In genomic region chr8:110965594-110965993, GRCm38 (mm10) we compare ENCODE assay signal across 7 mouse cellular contexts. TPM values are rescaled to one million over a fixed set of nuclear protein-coding genes. Genes with fewer than 3 reads are reported as not detected.
DNase-seq lines count a peak whose midpoint lies in the region; ATAC-seq and TF ChIP-seq lines count a peak whose summit lies in the region.

No protein-coding gene starts in this region.

- peaks cover 0 to 15% of the 10 kb centered on the region in 2 experiments; a peak in 2 of 4 replicates for H3K36me3 ChIP-seq in MEL (ENCODE audit: control insufficient read depth in 1 of 2, insufficient read depth in 2 of 2, low read length in 2 of 2)
- peaks cover 40% of the 10 kb centered on the region for H3K36me3 ChIP-seq in embryonic facial prominence, embryonic 15.5 days
- H3K36me3 ChIP-seq in heart, embryonic 16.5 days (ENCODE audit: control insufficient read depth, insufficient read depth): peaks cover 20% of the 10 kb centered on the region
- H3K36me3 ChIP-seq in myocyte (ENCODE audit: control insufficient read depth, insufficient read depth): peaks cover 45% of the 10 kb centered on the region
- H3K36me3 ChIP-seq in midbrain, embryonic 11.5 days (ENCODE audit: control insufficient read depth, insufficient read depth, low read length): no peaks in the 10 kb centered on the region

- H3K27me3 ChIP-seq in MEL (ENCODE audit: control insufficient read depth in 1 of 2, insufficient read depth in 2 of 2, low read length in 2 of 2) (no peaks in the 10 kb centered on the region), myocyte (ENCODE audit: control insufficient read depth, insufficient read depth, insufficient read length) (no peaks in the 10 kb centered on the region)
- no peaks in the 10 kb centered on the region for H3K27me3 ChIP-seq in embryonic facial prominence, embryonic 15.5 days
- no peaks in the 10 kb centered on the region for H3K27me3 ChIP-seq in heart, embryonic 16.5 days (ENCODE audit: control insufficient read depth, insufficient read depth, low read length)
- no peaks in the 10 kb centered on the region for H3K27me3 ChIP-seq in midbrain, embryonic 11.5 days (ENCODE audit: control insufficient read depth, insufficient read depth, low read length)

- TF ChIP-seq CTCF in MEL (IDR thresholded peaks at IDR 0.05 in 2 of 3, conservative IDR thresholded peaks at IDR 0.05 in 1 of 3; ENCODE audit: control insufficient read depth in 1 of 3, insufficient read depth in 1 of 3, low read depth in 2 of 3, low read length in 3 of 3, poor library complexity in 1 of 3, severe bottlenecking in 1 of 3): no peak; a peak in 1 of 6 replicates

- H3K79me2 ChIP-seq in MEL (ENCODE audit: control insufficient read depth, insufficient read depth, low read length, poor library complexity): no peaks in the 10 kb centered on the region
- H3K79me2 ChIP-seq in myocyte (ENCODE audit: control insufficient read depth, insufficient read depth): no peaks in the 10 kb centered on the region

- TF ChIP-seq RAD21 in MEL (IDR thresholded peaks at IDR 0.05; ENCODE audit: low read depth, low read length): no peak

- peak; percentile 47; the same call in 1 of the 2 replicates for ATAC-seq in embryonic facial prominence, embryonic 15.5 days (ENCODE audit: insufficient number of reproducible peaks, low FRiP score, low TSS enrichment, low read depth)
- peak; percentile 81 for ATAC-seq in heart, embryonic 16.5 days (replicated peaks; ENCODE audit: extremely low read depth, insufficient read depth, low FRiP score)
- ATAC-seq in midbrain, embryonic 11.5 days (ENCODE audit: low FRiP score): no peak

- peak; percentile 90 for DNase-seq in MEL (ENCODE audit: low read depth, low spot score)
- peak; percentile 50 for DNase-seq in ZHBTc4 (ENCODE audit: low read depth, low spot score)
- DNase-seq in layer of hippocampus, postnatal 10 days (ENCODE audit: low spot score in 2 of 2): peak; percentile 33 to 43
- no peak for DNase-seq in midbrain, embryonic 11.5 days (ENCODE audit: low spot score, missing footprints)

- H3ac ChIP-seq in myocyte (ENCODE audit: control insufficient read depth, insufficient read length): no peak overlapping the region

- 0 out of 2 replicates have a peak overlapping the region, but pooled peaks have one; percentile 15 for H3K27ac ChIP-seq in MEL (ENCODE audit: control insufficient read depth, low read depth, low read length)
- H3K27ac ChIP-seq in embryonic facial prominence, embryonic 15.5 days (replicated peaks): no peak overlapping the region
- peak overlapping the region; percentile 43 for H3K27ac ChIP-seq in heart, embryonic 16.5 days (ENCODE audit: low read length)
- no peak overlapping the region for H3K27ac ChIP-seq in midbrain, embryonic 11.5 days (ENCODE audit: low read depth, low read length)

- H3K9me3 ChIP-seq in MEL (replicated peaks; ENCODE audit: insufficient read depth, low read length): no peaks in the 10 kb centered on the region
- no peaks in the 10 kb centered on the region for H3K9me3 ChIP-seq in embryonic facial prominence, embryonic 15.5 days (replicated peaks)
- no peaks in the 10 kb centered on the region for H3K9me3 ChIP-seq in heart, embryonic 16.5 days (replicated peaks; ENCODE audit: control insufficient read depth, low read length)
- H3K9me3 ChIP-seq in midbrain, embryonic 11.5 days (ENCODE audit: control insufficient read depth, low read length): no peaks in the 10 kb centered on the region

- H3K4me1 ChIP-seq in MEL (ENCODE audit: control insufficient read depth in 1 of 2, insufficient read depth in 2 of 2, low read length in 2 of 2): peaks cover 4 to 18% of the 10 kb centered on the region in 2 experiments
- H3K4me1 ChIP-seq in embryonic facial prominence, embryonic 15.5 days: peaks cover 19% of the 10 kb centered on the region
- peaks cover 20% of the 10 kb centered on the region for H3K4me1 ChIP-seq in heart, embryonic 16.5 days (ENCODE audit: control insufficient read depth, insufficient read depth, low read length)
- H3K4me1 ChIP-seq in midbrain, embryonic 11.5 days (ENCODE audit: control insufficient read depth, insufficient read depth, low read length): peaks cover under 1% of the 10 kb centered on the region

- no peak for TF ChIP-seq POLR2A in MEL (IDR thresholded peaks at IDR 0.05; ENCODE audit: control insufficient read depth in 1 of 2, insufficient read depth in 1 of 2, low read depth in 1 of 2, low read length in 2 of 2, poor library complexity in 1 of 2)
- TF ChIP-seq POLR2A in myocyte (IDR thresholded peaks at IDR 0.05; ENCODE audit: insufficient read length, low read depth): peak; percentile 17

- no peak overlapping the region for H3K4me3 ChIP-seq in MEL (ENCODE audit: control insufficient read depth in 1 of 2, insufficient read depth in 1 of 2, low read depth in 2 of 2, low read length in 2 of 2)
- H3K4me3 ChIP-seq in embryonic facial prominence, embryonic 15.5 days (replicated peaks): no peak overlapping the region
- no peak overlapping the region for H3K4me3 ChIP-seq in heart, embryonic 16.5 days (ENCODE audit: low read length)
- H3K4me3 ChIP-seq in myocyte: no peak overlapping the region
- H3K4me3 ChIP-seq in midbrain, embryonic 11.5 days (ENCODE audit: low read depth, low read length): no peak overlapping the region

- no peak overlapping the region for H3K9ac ChIP-seq in MEL (ENCODE audit: control insufficient read depth, low read depth, low read length, poor library complexity, severe bottlenecking)
- H3K9ac ChIP-seq in embryonic facial prominence, embryonic 15.5 days: no peak overlapping the region
- no peak overlapping the region for H3K9ac ChIP-seq in heart, embryonic 16.5 days (ENCODE audit: low read length)
- no peak overlapping the region for H3K9ac ChIP-seq in midbrain, embryonic 11.5 days (ENCODE audit: low read length)

- TF ChIP-seq EP300 in MEL (IDR thresholded peaks at IDR 0.05; ENCODE audit: low read depth in 1 of 2, low read length in 2 of 2): peak; percentile 60 to 76; a peak in 3 of 4 replicates

- H3K4me2 ChIP-seq in embryonic facial prominence, embryonic 15.5 days (replicated peaks): no peak overlapping the region
- peak overlapping the region; percentile 26; the same call in 1 of the 2 replicates for H3K4me2 ChIP-seq in heart, embryonic 16.5 days (ENCODE audit: low read depth, low read length)
- peak overlapping the region; percentile 40 for H3K4me2 ChIP-seq in myocyte (ENCODE audit: low read depth)
- no peak overlapping the region for H3K4me2 ChIP-seq in midbrain, embryonic 11.5 days

- 31% methylated on average over 7 of the region's 7 CpGs for WGBS in embryonic facial prominence, embryonic 15.5 days
- WGBS in heart, embryonic 16.5 days: 10% methylated on average over 7 of the region's 7 CpGs
- 78% methylated on average over 7 of the region's 7 CpGs for WGBS in midbrain, embryonic 11.5 days

TF ChIP-seq in MEL, 35 proteins besides CTCF, POLR2A, EP300 and RAD21 (continues in another document):
- TF ChIP-seq GABPA (IDR thresholded peaks at IDR 0.05; ENCODE audit: low read depth, low read length) (no peak), CHD2 (IDR thresholded peaks at IDR 0.05; ENCODE audit: low read length) (no peak), USF2 (IDR thresholded peaks at IDR 0.05; ENCODE audit: borderline replicate concordance in 1 of 2, insufficient read depth in 1 of 2, low read depth in 1 of 2, low read length in 2 of 2) (no peak), ZNF384 (IDR thresholded peaks at IDR 0.05; ENCODE audit: low read depth, low read length) (no peak), KAT2A (conservative IDR thresholded peaks at IDR 0.05; ENCODE audit: low read depth, low read length) (no peak), MAX (IDR thresholded peaks at IDR 0.05; ENCODE audit: low read length) (0 out of 2 replicates have a peak, but pooled peaks have one; percentile 6), UBTF (IDR thresholded peaks at IDR 0.05; ENCODE audit: borderline replicate concordance, insufficient read depth, low read depth, low read length) (no peak), MAFK (IDR thresholded peaks at IDR 0.05; ENCODE audit: borderline replicate concordance, low read depth, low read length) (no peak)

TF ChIP-seq in myocyte, 11 proteins besides CTCF, POLR2A, EP300 and RAD21:
- TF ChIP-seq MYOG (IDR thresholded peaks at IDR 0.05; ENCODE audit: control insufficient read depth in 1 of 3, insufficient read depth in 1 of 3, insufficient read length in 2 of 3, low read depth in 2 of 3) (peak in 1 of 3 experiments; percentile 42), MAX (IDR thresholded peaks at IDR 0.05; ENCODE audit: low read depth) (no peak), TCF3 (IDR thresholded peaks at IDR 0.05; ENCODE audit: insufficient read length, low read depth) (no peak), MYOD1 (IDR thresholded peaks at IDR 0.05; ENCODE audit: control insufficient read depth in 1 of 3, insufficient read length in 2 of 3, low read depth in 2 of 3) (no peak), CEBPB (IDR thresholded peaks at IDR 0.05; ENCODE audit: insufficient read depth, poor library complexity, severe bottlenecking) (no peak), TCF12 (IDR thresholded peaks at IDR 0.05; ENCODE audit: insufficient read depth, poor library complexity, severe bottlenecking) (no peak), E2F4 (IDR thresholded peaks at IDR 0.05; ENCODE audit: insufficient read depth) (no peak), SRF (IDR thresholded peaks at IDR 0.05; ENCODE audit: control insufficient read depth, insufficient read length, low read depth) (no peak)

RNA-seq across cellular contexts. Expression of gene Ddx19a, which starts 32.0 kb away (rescaled TPM):
- total RNA-seq in MEL (2012; rRNA removed): 17.0 and 17.3 TPM in 2 replicates
- polyA plus RNA-seq in MEL (2012; ENCODE audit: insufficient read depth in 1 of 2, insufficient read length in 2 of 2, low read depth in 1 of 2, low replicate concordance in 2 of 2, missing spikeins in 1 of 2): 100 to 1,000 TPM in 1 of 2 experiments, 10 to 100 TPM in 1; 59.0 to 168 TPM
- 13.7 and 15.7 TPM in 2 replicates for polyA plus RNA-seq in embryonic facial prominence, embryonic 15.5 days (2015; fragmentation: Nextera tagmentation; extraction: Ambion mirVana)
- polyA plus RNA-seq in heart, embryonic 16.5 days (2015; fragmentation: Nextera tagmentation; extraction: Ambion mirVana): 8.4 and 10.3 TPM in 2 replicates
- 10 to 100 TPM; 36.8 to 41.6 TPM for total RNA-seq in layer of hippocampus, postnatal 10 days (2021)
- polyA plus RNA-seq in myocyte (2012; fragmentation: generic; extraction: Trizol): 32.5 TPM
- polyA plus RNA-seq in midbrain, embryonic 11.5 days (2014; fragmentation: Nextera tagmentation; extraction: Ambion mirVana): 32.8 and 33.4 TPM in 2 replicates

RNA-seq across cellular contexts. Expression of gene St3gal2, which starts 45.9 kb away (rescaled TPM):
- 4.0 and 5.2 TPM in 2 replicates for total RNA-seq in MEL (2012; rRNA removed)
- 10 to 100 TPM in 1 of 2 experiments, not detected in 1; 18.0 TPM for polyA plus RNA-seq in MEL (2012; ENCODE audit: insufficient read depth in 1 of 2, insufficient read length in 2 of 2, low read depth in 1 of 2, low replicate concordance in 2 of 2, missing spikeins in 1 of 2)
- polyA plus RNA-seq in embryonic facial prominence, embryonic 15.5 days (2015; fragmentation: Nextera tagmentation; extraction: Ambion mirVana): 32.6 and 34.8 TPM in 2 replicates
- 14.5 and 15.4 TPM in 2 replicates for polyA plus RNA-seq in heart, embryonic 16.5 days (2015; fragmentation: Nextera tagmentation; extraction: Ambion mirVana)
- total RNA-seq in layer of hippocampus, postnatal 10 days (2021): 10 to 100 TPM; 84.2 to 88.2 TPM
- polyA plus RNA-seq in myocyte (2012; fragmentation: generic; extraction: Trizol): 39.7 TPM
- polyA plus RNA-seq in midbrain, embryonic 11.5 days (2014; fragmentation: Nextera tagmentation; extraction: Ambion mirVana): 11.2 and 11.3 TPM in 2 replicates

Comparison
In these comparisons a context has a peak if more than half of its experiments do, and no peak if none do; other contexts are left out.
1. H3K27ac ChIP-seq: peak in MEL (single experiment) and heart, embryonic 16.5 days (single experiment); none in embryonic facial prominence, embryonic 15.5 days (single experiment) and midbrain, embryonic 11.5 days (single experiment).
2. H3K4me2 ChIP-seq: peak in heart, embryonic 16.5 days (single experiment) and myocyte (single experiment); none in embryonic facial prominence, embryonic 15.5 days (single experiment) and midbrain, embryonic 11.5 days (single experiment).